Mouse (Mus musculus) left cerebral cortex, adult 8-10 months (tissue): ENCODE results near the gene Dnajc19. TPM values are rescaled to one million over a fixed set of nuclear protein-coding genes. Genes with fewer than 3 reads are reported as not detected.

Source experiments
- DNase-seq, 2 experiments: peaks; one replicate each; pipeline ENCODE4 v3.0.0; 2022; ENCODE audit warnings: low spot score in 2 of 2
- total RNA-seq, 4 experiments: library from RNA; stranded (reverse); gene quantifications; 2 replicates each; pipeline ENCODE4 v1.2.4; 2022

Dnajc19 gene
- total RNA-seq, 4 experiments from 2014 or later: 46.6 to 66.7 (median 53.2) TPM

DNA sequence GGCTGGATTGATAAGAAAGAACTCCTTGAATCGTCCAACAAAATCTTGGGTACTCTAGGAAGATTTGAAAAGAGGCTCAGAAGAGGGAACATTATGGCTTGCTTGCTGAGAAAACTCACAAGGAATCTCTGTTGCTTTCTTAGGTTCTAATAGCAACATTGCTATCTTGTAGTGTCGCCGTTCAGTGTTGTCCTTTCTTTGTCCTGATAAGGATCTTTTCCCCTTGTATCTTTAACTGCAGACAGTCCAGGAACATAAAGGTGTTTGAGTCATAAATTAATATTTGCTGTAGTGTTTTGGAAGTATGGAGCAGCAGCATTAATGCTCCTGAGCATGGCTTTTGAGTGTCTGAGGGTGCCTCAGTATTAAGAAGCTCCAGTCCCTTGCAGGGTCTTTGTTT lies 50.5 kb downstream of the Dnajc19 start:
- DNase-seq: no peak

DNA sequence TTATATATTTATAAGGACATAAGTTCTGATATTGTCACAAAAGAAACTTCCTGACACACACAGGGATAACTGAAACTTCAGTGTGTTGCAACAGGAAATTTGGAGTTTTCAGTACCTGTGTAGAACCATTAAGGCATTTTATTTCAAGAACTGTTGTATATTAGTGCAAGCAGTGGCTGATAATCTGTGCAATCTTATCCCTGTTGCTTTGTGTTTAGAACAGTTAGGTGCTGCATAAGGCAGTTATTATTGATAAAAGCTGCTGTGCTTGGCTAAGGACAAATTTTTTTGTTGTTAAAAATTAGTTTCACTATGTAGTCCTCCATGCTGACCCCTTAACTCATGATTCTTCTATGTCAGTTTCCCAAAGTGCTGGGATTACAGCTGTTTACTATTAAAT lies 52.2 kb downstream of the Dnajc19 start:
- no peak for DNase-seq

DNA sequence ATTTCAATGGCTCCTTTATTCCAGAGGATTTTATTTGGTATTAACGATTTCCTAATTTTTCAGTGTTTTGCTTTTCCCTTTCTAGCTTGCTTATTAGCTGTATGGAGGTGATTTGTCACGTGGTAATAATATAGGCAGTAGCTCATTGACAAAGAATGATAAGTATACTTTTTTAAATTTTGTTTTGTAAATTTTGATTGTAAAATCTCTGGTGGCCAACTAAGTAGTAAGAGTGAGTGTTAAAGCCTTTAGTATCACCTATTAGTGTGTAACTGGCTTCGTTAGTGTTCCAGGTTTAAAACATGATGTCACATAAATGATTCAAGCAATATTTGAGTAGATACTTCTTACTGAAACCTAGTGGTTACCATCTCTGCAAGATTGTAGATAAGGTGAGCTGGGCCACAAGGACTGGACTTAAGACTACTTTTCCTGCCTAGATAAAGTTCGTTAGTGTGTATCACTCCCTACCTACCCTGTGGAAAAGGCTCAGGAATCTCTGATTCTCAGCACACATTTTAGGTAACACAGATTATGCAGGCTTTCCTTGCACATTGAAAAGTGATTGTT lies 59.8 kb downstream of the Dnajc19 start:
- no peak for DNase-seq

DNA sequence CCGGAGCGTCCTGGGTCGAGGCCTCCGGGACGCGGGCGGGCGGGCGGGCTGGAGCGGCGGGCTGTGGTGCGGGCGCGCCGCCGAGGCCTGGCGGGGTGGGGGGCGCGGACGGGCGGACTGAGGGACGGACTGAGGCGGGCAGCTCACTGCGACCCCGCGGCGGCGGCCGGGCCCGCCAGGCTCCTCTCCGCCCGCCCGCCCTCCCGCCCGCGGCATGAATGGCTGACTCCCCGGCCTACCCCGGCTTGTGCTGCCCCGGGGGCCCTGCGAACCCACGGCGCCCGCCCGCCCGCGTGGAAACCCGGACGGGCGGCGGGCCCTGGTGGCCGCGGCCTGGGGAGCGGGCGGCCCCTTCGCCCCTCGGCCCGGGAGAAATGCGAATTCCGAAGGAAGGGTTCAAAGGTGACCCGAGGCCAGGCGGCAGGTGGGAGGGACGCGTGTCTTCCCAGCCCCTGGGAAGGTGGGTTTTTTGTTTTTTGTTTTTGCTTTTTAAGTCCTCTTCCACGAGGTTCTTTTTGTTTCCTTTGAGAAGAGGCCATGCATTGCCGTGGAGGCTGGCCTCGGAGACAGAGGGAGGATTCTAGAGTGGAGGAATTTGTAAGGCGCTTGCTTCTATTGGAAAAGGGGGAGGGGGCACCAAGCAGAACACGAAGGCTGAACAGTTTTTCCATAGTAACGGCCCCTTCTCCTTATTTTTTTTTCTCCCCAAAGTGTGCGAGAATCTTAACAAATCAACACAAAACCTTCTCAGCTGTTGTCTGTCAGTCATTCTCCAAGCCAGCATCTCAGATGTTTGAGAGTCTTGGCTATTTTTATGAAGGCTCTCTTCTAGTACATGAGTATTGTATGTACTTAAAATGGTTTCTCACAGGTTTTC lies 60.5 kb downstream of the Dnajc19 start:
- DNase-seq: no peak

DNA sequence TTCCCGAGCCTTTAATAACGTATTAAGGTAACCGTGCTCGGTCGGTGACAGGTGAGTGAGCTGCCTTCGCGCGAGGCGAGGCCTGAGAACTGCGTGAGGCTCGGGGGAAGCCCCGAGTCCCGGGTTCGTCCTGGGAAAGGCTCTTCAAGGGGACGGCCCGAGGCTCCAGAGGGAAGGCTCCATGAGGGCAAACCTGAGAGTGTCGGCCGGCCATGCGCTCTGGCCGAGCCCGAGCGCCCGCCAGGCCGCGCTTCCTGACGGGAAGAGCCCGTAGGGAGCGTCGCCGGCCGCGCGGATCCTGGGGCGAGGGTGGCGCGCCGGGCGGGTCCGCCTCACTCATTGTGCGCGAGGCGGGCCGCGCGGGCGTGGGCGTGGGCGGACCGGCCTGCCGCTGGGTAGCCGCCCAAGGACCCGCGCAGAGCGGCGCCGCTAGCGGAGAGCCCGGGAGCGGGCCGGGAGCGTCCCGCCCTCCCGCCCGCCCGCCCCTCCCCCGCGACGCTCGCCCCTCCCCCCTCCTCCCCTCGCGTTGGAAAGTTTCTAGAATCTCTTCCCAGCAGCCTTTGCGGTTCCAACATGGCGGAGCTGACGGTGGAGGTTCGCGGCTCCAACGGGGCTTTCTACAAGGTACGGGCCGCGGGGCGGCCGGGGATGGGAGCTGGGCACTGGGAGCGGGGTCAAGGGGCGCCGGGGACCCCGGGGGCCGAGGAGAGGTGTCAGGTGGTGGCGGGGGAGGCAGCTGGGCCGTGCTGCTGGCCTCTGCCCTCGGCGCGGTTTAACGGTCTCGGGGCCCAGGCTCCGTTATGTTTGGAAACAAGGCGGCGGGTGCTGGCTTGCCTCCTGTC lies 61.4 kb downstream of the Dnajc19 start, which contains the start of gene Fxr1:
Fxr1 (plus strand) TSS at position 404 of the 842 bp plus-strand sequence.
- peak; percentile 80 to 81 for DNase-seq

DNA sequence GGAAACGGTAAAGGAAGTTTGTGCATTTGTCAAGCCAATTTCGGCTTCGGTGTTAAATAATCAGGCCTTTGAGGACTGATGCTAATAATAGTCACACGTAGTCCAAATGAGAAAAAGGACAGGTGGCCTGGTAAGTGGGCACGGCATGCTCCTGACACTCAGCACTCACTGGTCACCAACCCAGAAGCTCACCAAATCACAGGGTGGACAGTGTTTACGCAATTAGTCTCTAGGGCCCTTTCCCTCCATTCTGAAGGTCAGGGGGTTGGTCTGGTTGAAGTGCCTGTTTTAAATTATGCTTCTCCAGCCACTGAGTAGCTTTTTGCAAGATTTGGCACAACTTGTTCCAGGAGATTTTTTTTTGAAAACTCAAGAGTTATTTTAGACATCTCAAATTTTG lies 72.9 kb downstream of the Dnajc19 start:
- no peak for DNase-seq

DNA sequence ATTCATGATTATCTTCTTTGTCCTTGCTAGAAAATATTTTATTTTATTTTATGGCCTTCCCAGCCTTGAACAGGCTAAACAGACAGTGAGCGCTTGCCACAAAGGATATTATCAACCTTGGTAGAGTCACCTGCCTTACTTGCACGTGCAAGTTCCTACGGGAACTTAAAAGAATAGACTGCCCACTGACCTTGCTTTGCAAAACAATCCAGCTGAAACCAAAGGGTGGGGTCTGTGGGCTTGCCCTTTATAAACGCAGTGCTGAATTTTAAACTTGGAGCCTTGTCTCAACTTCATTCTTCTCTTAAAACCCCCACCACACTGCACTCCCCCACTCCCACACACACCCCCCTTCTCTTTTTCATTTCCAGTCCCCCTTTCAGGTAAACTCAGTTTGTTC lies 73.5 kb downstream of the Dnajc19 start:
- DNase-seq: no peak

DNA sequence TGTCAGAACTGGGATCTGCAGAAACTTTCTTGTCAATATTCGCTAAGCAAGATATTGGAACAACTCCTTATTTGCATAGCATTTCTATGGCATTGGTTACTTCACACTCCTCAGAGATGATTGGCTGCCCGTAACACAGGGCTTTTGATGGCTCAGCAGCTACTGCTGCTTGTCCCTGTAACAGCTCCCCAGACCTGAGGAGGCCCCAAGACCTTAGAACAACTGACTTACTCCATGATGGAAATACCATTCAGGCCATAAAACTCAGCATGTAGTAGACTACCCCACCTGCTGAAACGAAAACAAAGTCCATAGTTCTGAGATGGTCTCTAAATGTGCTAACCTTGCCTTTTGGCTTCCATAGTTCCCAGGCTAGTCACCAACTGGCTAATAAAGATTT lies 74.3 kb downstream of the Dnajc19 start:
- DNase-seq: no peak

DNA sequence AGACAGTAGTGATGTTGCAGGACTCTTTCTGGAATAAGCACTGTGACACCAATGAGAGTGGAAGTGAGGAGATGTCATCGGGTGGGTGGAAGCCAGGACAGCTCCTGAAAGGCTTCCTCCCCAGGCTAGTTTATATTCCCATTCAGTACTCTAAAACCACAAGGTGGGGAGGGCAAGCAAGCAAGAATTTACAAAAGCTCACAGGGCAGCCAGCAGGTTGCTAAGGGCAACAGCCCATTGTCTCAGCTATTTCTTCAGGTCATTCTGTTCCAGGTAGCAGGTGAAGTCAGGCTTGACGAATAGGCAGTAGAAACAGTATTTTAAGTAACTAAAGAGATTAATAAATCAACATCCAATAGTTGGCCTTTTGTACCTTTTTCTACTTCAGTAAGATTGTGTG lies 74.8 kb downstream of the Dnajc19 start:
- no peak for DNase-seq

Other genes starting within 250 kb of the Dnajc19 start
- gene Ccdc39, start 237.0 kb downstream of the Dnajc19 start, total RNA-seq: 10 to 100 TPM; 19.1 to 25.7 (median 20.2) TPM
- 10 to 100 TPM; 75.8 to 82.8 (median 79.2) TPM for gene Fxr1, start 61.4 kb downstream of the Dnajc19 start, total RNA-seq